Mouse (Mus musculus) heart, embryonic 15.5 days (tissue): ENCODE data around the gene Yy2. TPM values are rescaled to one million over a fixed set of nuclear protein-coding genes. Genes with fewer than 3 reads are reported as not detected.

Experiments
- ATAC-seq: fragments of 200-750 bp; cut with Nextera tagmentation; replicated peaks from 2 replicates; pipeline ENCODE4 v1.8.0; 2017; ENCODE audit warnings: low read depth, moderate TSS enrichment; ENCODE audit not compliant: insufficient number of reproducible peaks, insufficient read depth, low FRiP score
- H3K27ac ChIP-seq: fragments of 300-500 bp; sonication (generic); 2 replicates; pipeline ENCODE4 v1.5.1; 2015; ENCODE audit warnings: mild to moderate bottlenecking, inconsistent platforms
- H3K27me3 ChIP-seq: fragments of 300-500 bp; sonication (generic); 2 replicates; pipeline ENCODE4 v1.6.1; 2015; ENCODE audit warnings: inconsistent platforms
- H3K36me3 ChIP-seq: fragments of 300-500 bp; sonication (generic); 2 replicates; pipeline ENCODE4 v1.6.1; 2015; ENCODE audit warnings: mild to moderate bottlenecking, inconsistent platforms
- H3K4me1 ChIP-seq: fragments of 300-500 bp; sonication (generic); replicated peaks from 2 replicates; pipeline ENCODE4 v1.6.1; 2015; ENCODE audit warnings: inconsistent platforms
- H3K4me2 ChIP-seq: fragments of 300-500 bp; sonication (generic); 2 replicates; pipeline ENCODE4 v1.6.1; 2015; ENCODE audit warnings: inconsistent platforms, mild to moderate bottlenecking, moderate library complexity
- H3K4me3 ChIP-seq: fragments of 300-500 bp; sonication (generic); 2 replicates; pipeline ENCODE4 v1.5.1; 2015; ENCODE audit warnings: mild to moderate bottlenecking, inconsistent platforms
- H3K9ac ChIP-seq: fragments of 300-500 bp; sonication (generic); 2 replicates; pipeline ENCODE4 v1.6.1; 2015; ENCODE audit warnings: mild to moderate bottlenecking, inconsistent platforms
- H3K9me3 ChIP-seq: fragments of 300-500 bp; sonication (generic); replicated peaks from 2 replicates; pipeline ENCODE4 v1.6.1; 2016; ENCODE audit warnings: inconsistent platforms
- WGBS: fragments of 180-500 bp; shearing (Covaris S2); methylation state at CpG from one replicate; pipeline ENCODE4 v1.1.7; 2015; ENCODE audit warnings: mixed read lengths; 5-methylcytosine and 5-hydroxymethylcytosine counted together
- polyA plus RNA-seq: library from polyadenylated mRNA; unstranded; fragments of >200 nt; fragmentation: Nextera tagmentation; extraction: Ambion mirVana; gene quantifications from 2 replicates; pipeline ENCODE4 v1.2.1, GENCODE M21; 2015

The Yy2 gene
- polyA plus RNA-seq, 1 experiment from 2014 or later: 2.9 TPM

DNA sequence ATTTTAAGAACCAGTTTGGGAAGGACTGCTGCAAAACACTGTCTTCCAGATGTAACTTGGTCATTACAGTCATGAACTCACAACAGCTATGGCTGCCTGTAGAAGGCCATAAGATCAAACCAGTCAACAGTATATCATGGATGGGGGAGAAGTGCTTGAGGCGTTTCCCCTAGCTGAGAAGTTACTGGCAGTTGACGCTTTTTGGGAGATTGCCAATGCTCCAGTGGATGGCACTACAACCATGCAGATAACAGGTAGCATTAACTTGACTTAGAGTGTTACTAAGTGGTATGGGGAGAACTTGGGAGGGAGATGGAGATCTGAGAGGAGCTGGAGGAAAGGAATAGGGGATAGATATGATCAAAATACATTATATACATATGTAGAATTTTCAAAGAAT lies 5.9 kb upstream of the Yy2 start:
- Histone ChIP-seq H3K27me3 (no peaks in the 10 kb centered on the region), H3K9ac (no peak overlapping the region), H3K36me3 (0 out of 2 replicates have a peak, but pooled peaks cover 2% of the 10 kb centered on the region), H3K4me2 (no peak overlapping the region), H3K9me3 (no peaks in the 10 kb centered on the region), H3K4me1 (no peaks in the 10 kb centered on the region), H3K4me3 (no peak overlapping the region), H3K27ac (no peak overlapping the region)
- WGBS: 53% methylated on average over 2 of the region's 2 CpGs
- ATAC-seq: no peak

DNA sequence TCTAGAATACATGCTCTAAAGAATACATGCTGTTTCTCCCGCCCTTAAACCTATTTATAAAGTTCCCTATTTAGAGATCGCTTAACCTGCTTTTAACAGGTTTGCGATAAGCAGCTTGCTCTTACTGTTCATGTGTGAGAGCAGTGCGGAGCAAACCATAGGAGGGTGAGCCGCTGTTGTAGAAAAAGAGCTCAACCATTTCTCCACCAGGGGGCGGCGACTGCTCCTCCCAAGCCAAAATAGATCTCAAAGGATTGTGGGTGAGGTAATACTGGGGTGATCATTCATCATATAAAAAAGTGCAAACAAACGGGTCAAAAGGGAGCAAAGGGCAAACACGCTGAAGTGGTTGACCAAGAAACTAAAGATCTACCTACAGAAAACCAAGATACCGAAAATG lies 5.0 kb downstream of the Yy2 start:
- no peak for ATAC-seq
- H3K4me1 ChIP-seq: no peaks in the 10 kb centered on the region
- H3K9me3 ChIP-seq: no peaks in the 10 kb centered on the region
- no peak overlapping the region for H3K4me2 ChIP-seq
- no peaks in the 10 kb centered on the region for H3K27me3 ChIP-seq
- no peak overlapping the region for H3K4me3 ChIP-seq
- WGBS: 75% methylated on average over 10 of the region's 10 CpGs
- no peak overlapping the region for H3K9ac ChIP-seq
- peaks cover 4% of the 10 kb centered on the region; the same call in 1 of the 2 replicates for H3K36me3 ChIP-seq
- H3K27ac ChIP-seq: no peak overlapping the region

DNA sequence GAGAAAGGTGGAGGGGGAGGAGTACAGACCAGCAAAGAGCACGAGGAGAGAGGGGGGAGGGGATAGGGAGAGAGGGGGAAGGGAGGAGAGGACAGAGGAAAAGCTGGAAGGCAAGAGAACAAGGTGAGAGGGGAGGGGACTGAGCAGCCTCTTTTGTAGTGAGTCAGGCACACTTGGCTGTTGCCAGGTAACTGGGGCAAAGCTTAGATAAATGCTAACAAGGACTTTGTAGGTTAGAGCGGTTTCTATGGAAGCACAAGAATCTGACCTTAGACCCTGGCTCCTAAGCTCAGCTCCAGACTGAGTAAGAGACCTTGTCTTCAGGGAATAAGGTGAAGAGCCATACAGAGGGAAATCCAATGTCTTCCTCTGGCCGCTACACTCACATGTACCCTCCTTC lies 21.7 kb downstream of the Yy2 start:
- Histone ChIP-seq H3K36me3 (no peaks in the 10 kb centered on the region), H3K4me1 (no peaks in the 10 kb centered on the region), H3K4me3 (no peak overlapping the region), H3K9ac (no peak overlapping the region), H3K27ac (no peak overlapping the region), H3K9me3 (no peaks in the 10 kb centered on the region), H3K4me2 (no peak overlapping the region), H3K27me3 (no peaks in the 10 kb centered on the region)
- 33% methylated on average over 3 of the region's 3 CpGs for WGBS
- no peak for ATAC-seq

Other genes starting within 250 kb of the Yy2 start
- gene Phex, start 153.7 kb downstream of the Yy2 start, polyA plus RNA-seq: 0.23 and 0.84 TPM in 2 replicates
- 41.3 and 57.3 TPM in 2 replicates for gene Sms, start 76.7 kb downstream of the Yy2 start, polyA plus RNA-seq
- 12.6 and 13.9 TPM in 2 replicates for gene Mbtps2, start 29.7 kb upstream of the Yy2 start, polyA plus RNA-seq
- 612 and 957 TPM in 2 replicates for gene Smpx, start 129.9 kb upstream of the Yy2 start, polyA plus RNA-seq
- gene Klhl34, start 249.4 kb upstream of the Yy2 start, polyA plus RNA-seq: 0.37 and 0.55 TPM in 2 replicates